Mouse (Mus musculus): ENCODE results near the gene Rnf144a.
A peak's percentile ranks its signal among the peaks of the same experiment; 100 is the strongest.

Gene Rnf144a

GRCm38 (mm10) chr12:26373721-26374120 lies 41.3 kb downstream of the Rnf144a start:
- no peak for DNase-seq (ENCODE audit: low spot score in 2 of 2)

DNA sequence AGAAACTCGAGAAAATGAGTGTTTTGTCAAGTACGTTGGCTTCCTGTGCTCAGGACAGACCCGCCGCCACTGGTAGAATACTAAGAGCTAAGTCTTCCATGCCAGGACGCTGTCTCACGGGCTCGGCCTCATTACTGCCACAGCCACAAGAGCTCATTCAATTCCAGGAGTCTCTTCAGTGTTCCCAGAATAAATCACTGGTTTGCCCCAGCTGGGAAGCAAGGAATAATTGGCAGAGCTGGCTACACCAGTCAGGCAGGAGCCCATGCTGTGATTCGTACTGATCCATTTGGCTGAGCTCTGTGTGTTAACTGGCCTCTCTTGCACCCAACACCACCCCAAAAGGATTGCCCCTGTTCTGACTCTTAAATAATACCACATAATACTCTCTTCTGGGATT lies 45.0 kb downstream of the Rnf144a start:
- peak; percentile 34 to 68 for DNase-seq (ENCODE audit: low spot score in 2 of 2)

DNA sequence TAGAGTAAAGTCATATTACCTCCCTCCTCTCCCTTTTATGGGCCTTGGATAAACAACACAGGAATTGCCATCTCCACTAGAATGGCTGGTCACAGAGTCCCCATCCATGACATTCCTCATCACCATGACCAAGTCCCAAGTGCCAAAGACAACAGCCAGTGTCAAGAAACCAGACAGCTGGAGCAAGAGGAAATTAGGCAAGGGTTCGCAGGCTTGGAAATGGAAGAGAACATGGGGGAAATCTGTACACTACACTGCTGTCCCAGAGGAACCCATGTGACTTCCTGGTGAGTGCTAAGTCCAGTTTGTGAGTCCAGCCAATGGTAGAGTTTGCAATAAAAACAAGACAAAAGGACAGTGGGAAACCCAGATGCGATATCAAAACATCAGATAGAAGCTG lies 47.7 kb downstream of the Rnf144a start:
- DNase-seq (ENCODE audit: low spot score in 2 of 2), result no peak

DNA sequence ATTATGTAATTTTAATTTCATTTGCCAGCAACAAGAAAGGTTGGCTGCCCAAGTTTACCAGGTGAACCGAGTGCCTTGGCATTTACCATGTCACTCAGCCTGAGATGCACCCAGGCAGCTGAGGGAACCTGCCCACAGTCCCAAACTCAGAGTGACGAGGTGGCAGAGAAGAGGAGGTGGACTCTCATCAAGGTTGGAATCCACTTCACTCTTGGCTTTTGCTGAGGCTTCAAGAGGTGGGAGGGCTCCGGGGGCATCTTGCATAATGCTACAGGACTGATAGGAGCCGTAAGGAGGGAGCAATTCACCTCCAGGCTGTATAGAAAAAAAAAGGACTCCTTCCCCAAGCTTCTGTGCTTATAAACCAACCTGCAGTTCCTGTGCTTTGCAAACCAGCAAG lies 48.7 kb downstream of the Rnf144a start:
- DNase-seq (ENCODE audit: low spot score in 2 of 2), result no peak

DNA sequence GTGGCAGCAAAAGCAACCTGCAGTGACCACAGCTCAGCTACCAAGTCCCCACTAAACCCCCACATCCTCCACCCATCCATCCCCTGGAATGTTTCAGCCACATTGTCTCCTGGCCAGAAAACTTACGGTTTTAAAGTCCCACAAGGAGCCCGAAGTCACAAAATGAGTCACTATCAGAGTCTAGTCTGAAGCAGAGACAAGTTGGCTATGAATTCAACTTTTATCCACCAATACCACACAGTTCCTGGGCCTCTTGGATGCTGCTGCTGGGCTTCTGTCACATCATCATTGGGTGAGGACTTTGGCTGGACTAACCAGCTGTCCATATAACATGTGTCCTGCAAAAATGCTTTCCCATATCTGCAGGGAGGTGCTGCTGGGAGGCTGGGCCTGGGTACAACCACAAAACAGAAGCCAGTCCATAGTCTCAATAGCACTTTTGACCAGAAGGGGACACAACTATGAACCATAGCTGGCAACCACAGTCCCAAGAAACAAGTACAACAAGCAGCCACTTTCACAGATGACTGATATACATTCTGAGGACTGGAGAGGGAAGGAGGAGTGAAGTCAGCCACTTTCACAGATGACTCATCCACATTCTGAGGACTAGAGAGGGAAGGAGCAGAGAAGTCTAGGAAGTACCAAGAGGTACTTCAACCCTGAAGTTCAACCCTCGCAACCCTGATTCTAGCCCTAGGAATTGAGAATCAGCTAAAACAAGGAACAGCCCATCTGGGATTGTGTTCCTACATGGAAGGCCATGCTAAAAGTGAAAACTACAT lies 49.3 kb downstream of the Rnf144a start:
- no peak for DNase-seq (ENCODE audit: low spot score in 2 of 2)

- no peak for DNase-seq (ENCODE audit: low spot score in 2 of 2)
Measured at GRCm38 (mm10) chr12:26364822-26365221, 50.2 kb downstream of the Rnf144a start.

DNA sequence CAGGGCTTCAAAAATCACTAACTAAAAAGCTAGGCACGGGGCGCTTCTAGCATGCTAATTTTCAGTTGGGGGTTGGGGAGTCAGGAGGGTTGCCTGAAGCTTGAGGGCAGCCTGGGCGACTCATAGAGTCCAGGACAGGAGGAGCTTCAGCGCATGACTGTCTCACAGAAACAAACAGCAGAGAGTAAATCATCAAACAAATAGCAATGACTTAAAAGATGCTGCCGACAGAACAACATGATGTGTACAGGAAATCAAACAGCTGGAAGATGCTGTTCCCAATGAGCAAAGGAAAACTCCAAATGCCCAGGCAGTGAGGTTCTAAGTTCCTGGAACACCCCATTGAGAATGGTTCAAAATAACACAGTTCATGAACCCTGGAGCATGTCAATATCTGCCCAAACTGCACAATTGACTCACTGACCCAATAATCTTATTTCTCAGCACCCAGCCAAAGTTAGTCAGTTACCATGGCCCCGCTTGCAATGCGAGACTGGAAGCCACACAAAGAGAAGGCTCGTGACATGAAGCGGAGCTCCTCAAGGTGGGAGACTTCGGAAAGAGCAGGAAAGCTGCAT lies 54.0 kb downstream of the Rnf144a start:
- no peak for DNase-seq (ENCODE audit: low spot score in 2 of 2)

GRCm38 (mm10) chr12:26359817-26360216 lies 55.2 kb downstream of the Rnf144a start:
- DNase-seq (ENCODE audit: low spot score in 2 of 2), result no peak

GRCm38 (mm10) chr12:26359241-26359640 lies 55.8 kb downstream of the Rnf144a start:
- no peak for DNase-seq (ENCODE audit: low spot score in 2 of 2)

DNA sequence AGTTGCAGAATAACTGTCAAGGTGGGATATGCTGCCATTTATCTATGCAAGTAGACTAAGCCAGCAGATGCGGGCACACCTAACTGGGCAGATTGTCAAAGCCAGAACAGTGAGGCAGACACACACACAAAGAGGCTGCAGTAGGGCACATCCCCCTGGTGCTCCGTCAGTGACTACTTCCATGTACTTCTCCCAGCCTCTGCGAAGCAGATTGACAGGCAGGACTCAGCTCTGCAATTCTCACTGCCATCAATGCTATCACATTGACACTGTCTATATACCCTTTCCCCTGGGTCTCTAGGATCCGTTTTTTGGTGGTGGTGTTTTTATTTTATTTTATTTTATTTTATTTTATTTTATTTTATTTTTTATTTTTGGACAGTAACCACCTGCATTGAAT lies 57.8 kb downstream of the Rnf144a start:
- no peak for DNase-seq (ENCODE audit: low spot score in 2 of 2)

GRCm38 (mm10) chr12:26356191-26356590 lies 58.9 kb downstream of the Rnf144a start:
- no peak for DNase-seq (ENCODE audit: low spot score in 2 of 2)

DNA sequence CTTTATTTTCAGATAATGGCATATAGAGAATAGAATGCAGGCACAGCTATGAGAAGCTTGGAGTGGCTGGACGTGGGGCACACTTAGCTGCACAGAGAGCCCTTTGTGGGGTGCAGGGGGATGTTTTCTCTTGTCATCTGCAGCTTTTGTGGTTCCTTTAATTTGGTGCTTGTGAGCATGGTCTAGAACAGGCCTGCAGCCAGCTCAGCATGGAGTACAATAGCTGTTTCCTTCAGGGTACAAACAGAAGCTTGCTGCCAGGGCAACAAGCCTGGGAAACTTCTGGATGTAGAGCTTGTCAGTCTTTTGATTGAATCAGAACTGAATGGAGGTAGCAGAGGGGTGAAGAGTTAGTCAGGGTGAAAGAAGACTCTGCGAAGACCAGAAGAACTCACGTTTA lies 63.7 kb downstream of the Rnf144a start:
- DNase-seq (ENCODE audit: low spot score in 2 of 2), result no peak

DNA sequence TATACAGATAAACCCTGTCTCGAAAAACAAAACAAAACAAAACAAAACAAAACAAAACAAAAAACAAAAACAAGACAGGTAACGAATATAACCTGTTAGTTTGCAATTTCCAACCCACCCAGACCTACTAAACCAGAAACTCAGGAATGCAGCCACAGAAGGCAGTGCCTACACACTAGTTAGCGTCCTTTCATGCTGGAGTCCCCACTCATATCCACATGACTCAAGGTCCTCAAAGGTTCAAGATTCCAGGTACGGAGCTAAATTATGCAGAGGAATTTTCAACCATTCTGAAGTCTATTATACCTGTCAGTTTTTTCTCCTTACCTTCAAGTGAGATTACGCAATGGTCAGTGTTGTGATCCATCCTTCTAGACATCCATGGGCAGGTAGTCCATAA lies 70.6 kb downstream of the Rnf144a start:
- no peak for DNase-seq (ENCODE audit: low spot score in 2 of 2)

DNA sequence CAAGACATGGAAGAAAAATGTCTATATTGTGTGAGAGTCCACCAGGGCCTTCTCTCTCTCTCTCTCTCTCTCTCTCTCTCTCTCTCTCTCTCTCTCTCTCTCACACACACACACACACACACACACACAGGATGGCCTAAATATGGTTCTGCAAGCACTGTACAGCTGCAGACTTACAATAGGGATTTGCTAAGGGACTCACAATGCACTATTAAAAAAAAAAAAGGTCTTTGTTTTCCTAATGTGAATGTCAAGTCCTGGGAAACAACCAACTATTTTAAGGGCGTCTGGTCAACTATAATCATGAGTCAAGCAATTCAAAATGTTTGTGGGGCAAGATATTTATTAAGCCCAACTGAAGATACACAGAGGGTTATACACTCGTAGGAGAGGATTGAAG lies 71.9 kb downstream of the Rnf144a start:
- DNase-seq (ENCODE audit: low spot score in 2 of 2), result no peak

GRCm38 (mm10) chr12:26342663-26343062 lies 72.4 kb downstream of the Rnf144a start:
- no peak for DNase-seq (ENCODE audit: low spot score in 2 of 2)

DNA sequence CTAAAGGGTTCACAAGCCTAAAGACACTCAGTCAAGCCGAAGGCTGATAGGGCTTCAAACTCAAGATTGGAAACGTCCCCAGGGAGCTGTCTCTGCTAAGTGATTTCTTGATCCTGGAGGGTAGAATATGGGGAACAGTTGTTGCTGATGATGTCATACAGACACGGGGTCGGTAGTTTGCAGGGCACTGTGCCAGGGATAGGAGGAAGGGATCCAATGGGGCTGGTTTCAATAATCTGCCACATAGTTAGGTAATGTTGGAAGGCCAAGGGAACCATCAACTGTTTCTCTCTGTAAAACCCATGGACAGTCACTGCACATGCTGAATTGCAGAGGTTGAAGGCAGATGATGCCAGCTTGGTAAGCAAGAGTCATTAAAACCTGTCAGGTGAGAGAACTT lies 73.0 kb downstream of the Rnf144a start:
- no peak for DNase-seq (ENCODE audit: low spot score in 2 of 2)

DNA sequence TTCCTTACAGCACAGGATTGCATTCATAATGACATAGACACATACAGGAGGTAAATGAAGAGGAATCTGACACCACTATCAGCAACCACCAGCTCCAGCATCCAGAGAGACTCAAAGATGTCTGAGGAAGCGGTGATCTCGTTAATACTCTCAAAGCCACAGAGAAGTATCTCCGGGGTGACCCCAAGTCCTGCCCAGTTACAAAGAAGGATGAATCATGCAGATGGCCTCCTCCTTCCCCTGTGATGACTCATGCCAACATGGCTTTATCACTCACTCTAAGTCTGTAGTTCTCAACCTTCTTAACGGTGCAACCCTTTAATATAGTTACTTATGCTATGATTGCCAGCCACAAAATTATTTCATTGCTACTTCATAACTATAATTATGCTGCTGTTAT lies 74.4 kb downstream of the Rnf144a start:
- no peak for DNase-seq (ENCODE audit: low spot score in 2 of 2)

DNA sequence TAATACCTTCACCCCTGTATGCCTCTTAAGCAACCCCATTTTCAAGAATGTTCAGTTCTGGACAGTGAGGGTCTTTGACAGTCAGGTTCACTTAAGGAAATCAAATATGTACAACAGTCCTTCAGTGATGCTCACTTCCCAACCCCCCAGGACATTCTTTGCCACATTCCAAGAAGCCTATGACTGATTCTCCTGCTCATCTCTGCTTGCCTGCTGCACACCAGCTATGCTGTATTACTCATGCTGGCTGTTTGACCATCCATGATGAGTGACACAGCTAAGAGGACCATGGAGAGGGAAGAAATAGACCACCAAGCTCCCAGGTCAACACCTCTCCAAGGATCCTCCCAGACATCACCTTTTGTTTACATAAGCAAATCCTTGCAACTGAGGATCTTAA lies 75.2 kb downstream of the Rnf144a start:
- no peak for DNase-seq (ENCODE audit: low spot score in 2 of 2)

DNA sequence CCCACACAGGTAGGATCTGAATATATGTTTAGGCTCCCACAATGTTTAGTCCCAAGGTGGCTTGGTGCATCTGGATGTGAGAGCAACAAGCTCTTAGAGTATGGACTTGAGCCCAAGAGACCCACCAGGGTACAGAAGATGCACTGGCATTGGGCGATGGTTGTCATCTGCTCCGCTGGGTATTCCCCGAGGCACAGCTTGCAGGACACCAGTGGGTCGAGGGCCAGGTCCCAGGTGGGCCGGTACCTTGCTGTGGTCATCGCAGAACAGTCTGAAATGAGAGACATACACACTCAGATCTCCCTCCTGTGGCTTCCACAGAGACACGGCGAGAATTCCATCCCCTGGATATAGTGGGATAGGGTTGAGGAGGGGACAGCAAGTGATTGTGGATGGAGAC lies 75.9 kb downstream of the Rnf144a start:
- no peak for DNase-seq (ENCODE audit: low spot score in 2 of 2)

DNA sequence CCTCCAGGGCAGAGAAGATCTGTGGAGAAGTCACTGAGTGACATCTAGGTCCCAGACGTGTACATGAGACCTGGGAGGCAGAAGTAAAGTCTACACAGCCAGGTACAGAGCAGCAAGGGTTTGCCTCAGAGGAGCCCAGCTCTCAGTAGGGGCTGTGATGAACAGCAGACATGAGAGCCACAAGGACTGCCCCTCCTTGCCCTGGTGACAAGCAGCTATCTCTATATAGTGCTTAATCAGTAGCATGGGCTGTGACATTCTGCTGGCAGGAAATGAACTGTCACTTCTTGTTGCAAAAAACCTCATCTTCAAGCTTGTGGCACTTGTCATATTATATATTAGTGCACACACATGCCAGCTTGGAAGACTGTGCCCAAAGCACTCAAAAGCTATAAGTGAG lies 81.4 kb downstream of the Rnf144a start:
- no peak for DNase-seq (ENCODE audit: low spot score in 2 of 2)

DNA sequence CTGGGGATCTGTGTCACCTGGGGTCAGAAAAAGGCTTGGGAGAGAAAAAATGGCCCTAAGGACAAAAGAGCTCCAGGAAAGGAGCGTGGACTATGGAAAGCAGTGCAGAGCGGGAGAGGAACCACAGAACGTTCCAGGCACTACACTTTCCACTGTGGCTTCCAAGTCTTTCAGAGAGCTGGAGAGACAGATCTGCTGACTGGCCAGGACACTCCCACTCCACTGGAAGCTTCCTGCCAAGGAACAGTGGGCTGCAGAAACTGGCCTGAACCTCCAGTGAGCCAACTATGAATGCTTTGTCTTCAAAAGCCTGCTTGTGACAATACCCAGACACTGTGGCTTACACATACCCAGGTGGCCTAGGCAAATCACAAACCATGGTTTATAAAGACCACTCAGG lies 84.0 kb downstream of the Rnf144a start:
- peak in 1 of 2 experiments; percentile 37 for DNase-seq (ENCODE audit: low spot score in 2 of 2)

DNA sequence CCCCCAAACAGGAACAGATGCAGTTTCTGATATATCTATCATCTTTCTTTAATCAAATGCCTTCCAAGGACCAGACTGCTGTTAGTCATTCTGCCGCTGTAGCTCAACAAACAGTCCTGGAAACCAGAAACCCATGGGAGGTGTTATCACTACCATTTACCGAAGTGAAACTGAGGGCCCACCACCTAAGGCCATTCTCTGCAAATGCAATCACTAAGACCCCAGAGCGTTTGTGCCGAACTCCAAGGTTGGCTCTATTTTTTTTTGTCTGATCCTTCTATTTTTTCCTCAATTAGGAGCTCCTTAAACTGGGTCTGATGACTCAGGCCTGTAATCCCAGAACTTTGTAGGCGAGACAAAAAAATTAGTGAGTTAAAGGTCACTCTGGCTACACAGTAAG lies 85.3 kb downstream of the Rnf144a start:
- DNase-seq (ENCODE audit: low spot score in 2 of 2), result no peak

- no peak for DNase-seq (ENCODE audit: low spot score in 2 of 2)
Measured at GRCm38 (mm10) chr12:26329031-26329675, 85.9 kb downstream of the Rnf144a start.

Data from frontal cortex, postnatal 14 days (tissue).